Mouse (Mus musculus) gastrocnemius, postnatal 10 days (tissue): ENCODE measurements around the gene Rsph1. TPM values are rescaled to one million over a fixed set of nuclear protein-coding genes. Genes with fewer than 3 reads are reported as not detected.

Source experiments
- DNase-seq: peaks from one replicate; pipeline ENCODE4 v3.0.0; 2021; ENCODE audit warnings: mixed read lengths
- total RNA-seq, 2 experiments: library from RNA; stranded (reverse); gene quantifications; 2 replicates each; pipeline ENCODE4 v1.2.3; 2021

The Rsph1 gene
- total RNA-seq, 2 experiments from 2014 or later, result 8.5 to 9.1 TPM

DNA sequence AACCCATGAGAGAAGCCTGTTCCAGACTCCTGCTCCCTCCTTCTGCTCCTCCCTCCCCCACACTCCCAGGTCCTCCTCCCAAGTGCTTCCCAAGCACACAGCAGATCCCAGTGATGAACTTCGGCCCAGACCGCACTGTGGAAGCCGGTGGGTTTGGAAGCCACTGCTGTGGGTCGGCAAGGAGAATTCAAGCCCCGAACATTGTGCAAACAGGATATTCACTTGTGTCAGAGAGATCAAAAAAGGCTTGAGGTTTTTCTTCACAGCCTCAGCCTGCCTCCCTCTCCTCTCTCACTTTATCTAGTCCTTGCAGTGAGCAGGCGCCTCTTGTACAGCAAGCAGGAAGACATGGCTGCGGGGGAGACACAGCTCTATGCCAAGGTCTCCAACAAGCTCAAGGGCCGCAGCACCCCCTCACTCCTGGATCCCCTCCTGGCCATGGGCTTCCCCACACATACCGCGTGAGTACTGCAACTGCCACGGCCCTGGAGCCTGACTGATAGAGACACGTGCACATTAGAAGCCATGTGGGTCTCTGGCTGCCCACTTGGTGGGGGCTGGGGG lies 69.3 kb downstream of the Rsph1 start, which contains the start of gene Ubash3a:
TSS of gene Ubash3a (plus strand) at position 103 of the 564 bp plus-strand sequence.
- DNase-seq, result no peak

Other genes starting within 250 kb of the Rsph1 start
- gene Abcg1, start 219.7 kb downstream of the Rsph1 start, total RNA-seq, result 1 to 10 TPM; 4.0 to 4.8 TPM
- gene Tff3, start 147.7 kb downstream of the Rsph1 start, total RNA-seq, result not detected
- not detected for gene Tff2, start 133.1 kb downstream of the Rsph1 start, total RNA-seq
- gene Tff1, start 112.1 kb downstream of the Rsph1 start, total RNA-seq, result not detected
- under 1 TPM in 1 of 2 experiments, not detected in 1; 0.29 TPM for gene Tmprss3, start 78.4 kb downstream of the Rsph1 start, total RNA-seq
- not detected for gene Ubash3a, start 69.5 kb downstream of the Rsph1 start, total RNA-seq
- gene Slc37a1, start 9.4 kb upstream of the Rsph1 start, total RNA-seq, result 1 to 10 TPM; 2.4 to 2.6 TPM
- gene Pde9a, start 108.8 kb upstream of the Rsph1 start, total RNA-seq, result 1 to 10 TPM; 4.7 to 5.8 TPM
- 10 to 100 TPM in 1 of 2 experiments, 1 to 10 TPM in 1; 8.9 to 11.0 TPM for gene Wdr4, start 242.6 kb upstream of the Rsph1 start, total RNA-seq
- 100 to 1,000 TPM; 426 to 454 TPM for gene Ndufv3, start 242.7 kb upstream of the Rsph1 start, total RNA-seq